Mouse (Mus musculus) left cerebral cortex, adult 11 months (tissue): ENCODE measurements around the gene Lpar1.
"Not testable (repeated sequence)": the region's sequence is repeated elsewhere in the genome, so short reads cannot be mapped to it uniquely, and the experiment has no call there.

Experiments
- DNase-seq: peaks from one replicate; pipeline ENCODE4 v3.0.0; 2022; ENCODE audit warnings: low spot score

Gene Lpar1

GRCm38 (mm10) chr4:58545888-58546432 lies 7.7 kb downstream of the Lpar1 start:
- no peak for DNase-seq

- DNase-seq, result no peak
Observed at GRCm38 (mm10) chr4:58543171-58543570, 10.5 kb downstream of the Lpar1 start.

GRCm38 (mm10) chr4:58542656-58543055 lies 11.0 kb downstream of the Lpar1 start:
- not testable (repeated sequence) for DNase-seq

- DNase-seq, result no peak
Observed at GRCm38 (mm10) chr4:58540841-58541240, 12.9 kb downstream of the Lpar1 start.

- no peak for DNase-seq
Observed at GRCm38 (mm10) chr4:58540385-58540784, 13.3 kb downstream of the Lpar1 start.

- DNase-seq, result no peak
Observed at GRCm38 (mm10) chr4:58538696-58539095, 15.0 kb downstream of the Lpar1 start.

- DNase-seq, result no peak
Observed at GRCm38 (mm10) chr4:58535754-58536153, 17.9 kb downstream of the Lpar1 start.

GRCm38 (mm10) chr4:58534726-58535350 lies 18.9 kb downstream of the Lpar1 start:
- DNase-seq, result no peak

GRCm38 (mm10) chr4:58534141-58534571 lies 19.5 kb downstream of the Lpar1 start:
- no peak for DNase-seq

GRCm38 (mm10) chr4:58533519-58533918 lies 20.2 kb downstream of the Lpar1 start:
- no peak for DNase-seq

GRCm38 (mm10) chr4:58532326-58532725 lies 21.4 kb downstream of the Lpar1 start:
- DNase-seq, result no peak

GRCm38 (mm10) chr4:58530706-58531105 lies 23.0 kb downstream of the Lpar1 start:
- no peak for DNase-seq

- no peak for DNase-seq
Observed at GRCm38 (mm10) chr4:58530279-58530678, 23.4 kb downstream of the Lpar1 start.

- no peak for DNase-seq
Observed at GRCm38 (mm10) chr4:58527852-58528251, 25.8 kb downstream of the Lpar1 start.

- no peak for DNase-seq
Observed at GRCm38 (mm10) chr4:58521137-58521536, 32.6 kb downstream of the Lpar1 start.

- no peak for DNase-seq
Observed at GRCm38 (mm10) chr4:58520531-58520930, 33.2 kb downstream of the Lpar1 start.

GRCm38 (mm10) chr4:58519891-58520290 lies 33.8 kb downstream of the Lpar1 start:
- DNase-seq, result no peak

- DNase-seq, result no peak
Observed at GRCm38 (mm10) chr4:58518215-58518988, 35.3 kb downstream of the Lpar1 start.

- no peak for DNase-seq
Observed at GRCm38 (mm10) chr4:58516810-58517209, 36.9 kb downstream of the Lpar1 start.

- no peak for DNase-seq
Observed at GRCm38 (mm10) chr4:58516221-58516620, 37.5 kb downstream of the Lpar1 start.

GRCm38 (mm10) chr4:58511554-58511953 lies 42.1 kb downstream of the Lpar1 start:
- no peak for DNase-seq

- DNase-seq, result no peak
Observed at GRCm38 (mm10) chr4:58508833-58509232, 44.9 kb downstream of the Lpar1 start.

GRCm38 (mm10) chr4:58507536-58507935 lies 46.2 kb downstream of the Lpar1 start:
- DNase-seq, result no peak
